Mouse (Mus musculus): Measurements from ENCODE around the gene Ipo5.

DNA sequence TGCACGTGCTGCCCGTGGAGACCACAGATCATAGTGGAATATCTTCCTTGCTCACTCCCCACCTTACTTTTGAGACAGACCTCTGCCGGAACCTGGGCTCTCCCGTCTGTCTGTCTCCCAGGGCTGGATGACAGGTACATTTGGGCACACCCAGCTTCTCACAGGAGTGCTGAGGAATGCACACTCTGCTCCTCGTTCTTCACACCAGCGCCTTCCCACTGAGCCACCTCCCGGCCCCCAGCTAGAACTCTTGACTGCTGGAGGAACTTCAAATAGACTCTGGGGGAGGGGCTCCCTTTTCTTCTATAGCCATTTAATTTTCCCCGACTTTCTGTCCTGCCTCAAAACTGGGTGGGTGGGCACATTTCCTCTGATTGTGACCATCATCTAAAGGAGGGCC, 49.5 kb downstream of the Ipo5 start:
- TF ChIP-seq POLR2A (IDR thresholded peaks at IDR 0.05; ENCODE audit: insufficient read depth, low read depth, low read length) (no peak), CTCF (IDR thresholded peaks at IDR 0.05) (no peak)

Measured in heart, adult 2 months (tissue).